Mouse (Mus musculus) myocyte (in vitro differentiated cells): ENCODE data around the gene Ccdc17.

Source experiments
- CEBPB ChIP-seq: IDR thresholded peaks from 2 replicates; pipeline ENCODE4 v1.6.1; 2011; ENCODE audit warnings: mild to moderate bottlenecking, moderate library complexity; ENCODE audit not compliant: poor library complexity, insufficient read depth, severe bottlenecking
- E2F4 ChIP-seq: IDR thresholded peaks from one replicate; pipeline ENCODE4 v1.6.1; 2011; ENCODE audit warnings: mild to moderate bottlenecking, control low read depth, moderate library complexity; ENCODE audit not compliant: insufficient read depth
- MAX ChIP-seq: IDR thresholded peaks from one replicate; pipeline ENCODE4 v1.6.1; 2011; ENCODE audit warnings: low read depth, mild to moderate bottlenecking, control low read depth
- MYOD1 ChIP-seq, 3 experiments: IDR thresholded peaks; one replicate each; pipeline ENCODE4 v1.6.1; 2011; ENCODE audit warnings: control low read depth in 2 of 3, low read depth in 2 of 3, mild to moderate bottlenecking in 2 of 3, moderate library complexity in 1 of 3; ENCODE audit not compliant: insufficient read length in 2 of 3, control insufficient read depth in 1 of 3
- MYOG ChIP-seq, 3 experiments: IDR thresholded peaks; one replicate each; pipeline ENCODE4 v1.6.1; 2011; ENCODE audit warnings: control low read depth in 2 of 3, low read depth in 2 of 3, mild to moderate bottlenecking in 2 of 3; ENCODE audit not compliant: insufficient read length in 2 of 3, control insufficient read depth in 1 of 3, insufficient read depth in 1 of 3
- POLR2A ChIP-seq: IDR thresholded peaks from one replicate; pipeline ENCODE4 v1.6.1; 2011; ENCODE audit warnings: low read depth, mild to moderate bottlenecking, control low read depth, moderate library complexity; ENCODE audit not compliant: insufficient read length
- POLR2AphosphoS2 ChIP-seq: IDR thresholded peaks from one replicate; pipeline ENCODE4 v1.6.1; 2011; ENCODE audit warnings: low read depth, control low read depth; ENCODE audit not compliant: insufficient read length
- REST ChIP-seq: IDR thresholded peaks from one replicate; pipeline ENCODE4 v1.6.1; 2011; ENCODE audit warnings: mild to moderate bottlenecking, control low read depth, moderate library complexity; ENCODE audit not compliant: insufficient read depth, insufficient read length
- TCF12 ChIP-seq: IDR thresholded peaks from one replicate; pipeline ENCODE4 v1.6.1; 2011; ENCODE audit warnings: mild to moderate bottlenecking, control low read depth; ENCODE audit not compliant: poor library complexity, insufficient read depth, severe bottlenecking
- TCF3 ChIP-seq: IDR thresholded peaks from one replicate; pipeline ENCODE4 v1.6.1; 2011; ENCODE audit warnings: low read depth, control low read depth; ENCODE audit not compliant: insufficient read length
- USF1 ChIP-seq: IDR thresholded peaks from one replicate; pipeline ENCODE4 v1.6.1; 2011; ENCODE audit warnings: low read depth, mild to moderate bottlenecking, control low read depth, moderate library complexity

DNA sequence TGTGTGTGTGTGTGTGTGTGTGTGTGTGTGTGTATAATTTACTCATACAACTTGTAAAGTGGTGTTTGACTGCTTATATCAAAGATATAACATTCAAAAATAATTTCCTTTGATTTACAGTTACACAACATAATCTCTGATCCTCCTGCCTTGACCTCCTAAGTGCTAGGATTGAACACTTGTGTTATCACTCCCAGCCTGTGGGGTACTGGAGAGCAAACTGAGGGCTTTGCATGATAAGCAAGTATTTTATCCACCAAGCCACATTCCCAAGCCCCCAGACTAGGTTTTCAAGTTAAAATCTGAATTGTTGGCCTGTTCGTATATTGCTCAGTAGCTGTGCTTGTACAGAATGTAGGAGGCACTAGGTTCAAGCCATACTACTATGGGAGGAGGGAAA lies 46.0 kb upstream of the Ccdc17 start:
- no peak for TF ChIP-seq TCF12
- TF ChIP-seq POLR2A: no peak
- TF ChIP-seq MYOD1 (IDR thresholded peaks at IDR 0.05; ENCODE audit: control insufficient read depth in 1 of 3, insufficient read length in 2 of 3, low read depth in 2 of 3): no peak
- no peak for TF ChIP-seq POLR2AphosphoS2
- TF ChIP-seq USF1: no peak
- no peak for TF ChIP-seq MAX
- TF ChIP-seq E2F4: no peak
- no peak for TF ChIP-seq MYOG (IDR thresholded peaks at IDR 0.05; ENCODE audit: control insufficient read depth in 1 of 3, insufficient read depth in 1 of 3, insufficient read length in 2 of 3, low read depth in 2 of 3)
- no peak for TF ChIP-seq REST
- no peak for TF ChIP-seq TCF3
- no peak for TF ChIP-seq CEBPB
